Mouse (Mus musculus) forebrain, embryonic 12.5 days (tissue): Measurements from ENCODE around the gene Olfr6. TPM values are rescaled to one million over a fixed set of nuclear protein-coding genes. Genes with fewer than 3 reads are reported as not detected.

Experiments
- polyA plus RNA-seq: library from polyadenylated mRNA; unstranded; fragments of >200 nt; fragmentation: Nextera tagmentation; extraction: Ambion mirVana; gene quantifications from 2 replicates; pipeline ENCODE4 v1.2.1, GENCODE M21; 2016

Olfr6 gene
- polyA plus RNA-seq, 1 experiment from 2014 or later = not detected

Other genes with a start within 250 kb of the Olfr6 start
- gene Olfr695, start 247.5 kb downstream of the Olfr6 start, polyA plus RNA-seq = not detected in 2 replicates
- gene Olfr697, start 221.5 kb downstream of the Olfr6 start, polyA plus RNA-seq = not detected in 2 replicates
- not detected in 2 replicates for gene Olfr698, start 208.5 kb downstream of the Olfr6 start, polyA plus RNA-seq
- not detected in 2 replicates for gene Olfr699, start 170.7 kb downstream of the Olfr6 start, polyA plus RNA-seq
- gene Olfr700, start 155.1 kb downstream of the Olfr6 start, polyA plus RNA-seq = not detected in 2 replicates
- gene Olfr701, start 149.8 kb downstream of the Olfr6 start, polyA plus RNA-seq = not detected in 2 replicates
- not detected in 2 replicates for gene Olfr702, start 130.0 kb downstream of the Olfr6 start, polyA plus RNA-seq
- not detected in 2 replicates for gene Olfr703, start 120.6 kb downstream of the Olfr6 start, polyA plus RNA-seq
- not detected in 2 replicates for gene Olfr704, start 100.8 kb downstream of the Olfr6 start, polyA plus RNA-seq
- gene Olfr705, start 87.0 kb downstream of the Olfr6 start, polyA plus RNA-seq = not detected in 2 replicates
- not detected in 2 replicates for gene Olfr706, start 75.8 kb downstream of the Olfr6 start, polyA plus RNA-seq
- not detected in 2 replicates for gene Olfr707, start 62.7 kb downstream of the Olfr6 start, polyA plus RNA-seq
- gene Olfr1532-ps1, start 55.9 kb downstream of the Olfr6 start, polyA plus RNA-seq = not detected in 2 replicates
- not detected in 2 replicates for gene Olfr709-ps1, start 31.7 kb downstream of the Olfr6 start, polyA plus RNA-seq
- not detected in 2 replicates for gene Olfr710, start 15.6 kb downstream of the Olfr6 start, polyA plus RNA-seq
- gene Olfr711, start 11.5 kb upstream of the Olfr6 start, polyA plus RNA-seq = not detected in 2 replicates
- not detected in 2 replicates for gene Olfr2, start 42.1 kb upstream of the Olfr6 start, polyA plus RNA-seq
- gene Olfr713, start 67.2 kb upstream of the Olfr6 start, polyA plus RNA-seq = not detected in 2 replicates
- gene Olfr714, start 107.0 kb upstream of the Olfr6 start, polyA plus RNA-seq = not detected in 2 replicates
- gene Olfr17, start 129.3 kb upstream of the Olfr6 start, polyA plus RNA-seq = not detected in 2 replicates
- not detected in 2 replicates for gene Olfr715b, start 146.4 kb upstream of the Olfr6 start, polyA plus RNA-seq
- gene Olfr715, start 167.1 kb upstream of the Olfr6 start, polyA plus RNA-seq = not detected in 2 replicates
- gene Olfr716, start 174.4 kb upstream of the Olfr6 start, polyA plus RNA-seq = not detected in 2 replicates
- gene Nlrp14, start 203.1 kb upstream of the Olfr6 start, polyA plus RNA-seq = not detected in 2 replicates
- gene Rbmxl2, start 245.5 kb upstream of the Olfr6 start, polyA plus RNA-seq = not detected in 2 replicates